Mouse (Mus musculus) intestine, postnatal 0 days (tissue): Measurements from ENCODE around the gene Zbtb8a. TPM values are rescaled to one million over a fixed set of nuclear protein-coding genes. Genes with fewer than 3 reads are reported as not detected.

Experiments used
- ATAC-seq: fragments of 200-750 bp; cut with Nextera tagmentation; 2 replicates; pipeline ENCODE4 v1.8.0; 2017; ENCODE audit warnings: mild to moderate bottlenecking, moderate TSS enrichment, moderate library complexity
- H3K27ac ChIP-seq: fragments of 300-500 bp; sonication (generic); 2 replicates; pipeline ENCODE4 v1.5.1; 2014; ENCODE audit warnings: mild to moderate bottlenecking, low read depth, low read length, moderate library complexity
- H3K27me3 ChIP-seq: fragments of 300-500 bp; sonication (generic); replicated peaks from 2 replicates; pipeline ENCODE4 v1.6.1; 2014; ENCODE audit warnings: low read length, mixed read lengths; ENCODE audit not compliant: control insufficient read depth, insufficient read depth
- H3K36me3 ChIP-seq: fragments of 300-500 bp; sonication (generic); 2 replicates; pipeline ENCODE4 v1.6.1; 2014; ENCODE audit warnings: mild to moderate bottlenecking, moderate library complexity; ENCODE audit not compliant: control insufficient read depth, insufficient read depth
- H3K4me1 ChIP-seq: fragments of 300-500 bp; sonication (generic); replicated peaks from 2 replicates; pipeline ENCODE4 v1.6.1; 2014; ENCODE audit warnings: antibody characterized with exemption, low read length, mixed read lengths; ENCODE audit not compliant: control insufficient read depth, insufficient read depth
- H3K4me2 ChIP-seq: fragments of 300-500 bp; sonication (generic); replicated peaks from 2 replicates; pipeline ENCODE4 v1.6.1; 2014; ENCODE audit warnings: low read depth, mild to moderate bottlenecking, moderate library complexity
- H3K4me3 ChIP-seq: fragments of 300-500 bp; sonication (generic); 2 replicates; pipeline ENCODE4 v1.5.1; 2014; ENCODE audit warnings: low read depth, low read length
- H3K9ac ChIP-seq: fragments of 300-500 bp; sonication (generic); 2 replicates; pipeline ENCODE4 v1.6.1; 2014; ENCODE audit warnings: mild to moderate bottlenecking, low read depth, low read length
- H3K9me3 ChIP-seq: fragments of 300-500 bp; sonication (generic); 2 replicates; pipeline ENCODE4 v1.6.1; 2016; ENCODE audit warnings: mixed run types; ENCODE audit not compliant: control insufficient read depth
- CTCF ChIP-seq: sonication (generic); IDR thresholded peaks from 2 replicates; pipeline ENCODE4 v1.5.1; 2016; ENCODE audit warnings: low read depth, mild to moderate bottlenecking, control low read depth, antibody characterized with exemption, moderate library complexity
- WGBS: fragments of 180-500 bp; shearing (Covaris S2); extraction: QIAGEN DNeasy Blood & Tissue Kit; methylation state at CpG from one replicate; pipeline ENCODE4 v1.1.7; 2014; 5-methylcytosine and 5-hydroxymethylcytosine counted together
- polyA plus RNA-seq: library from polyadenylated mRNA; unstranded; fragments of >200 nt; fragmentation: Nextera tagmentation; extraction: Ambion mirVana; gene quantifications from 2 replicates; pipeline ENCODE4 v1.2.1, GENCODE M21; 2015

The Zbtb8a gene
- polyA plus RNA-seq, 1 experiment from 2014 or later, result 7.1 TPM

DNA sequence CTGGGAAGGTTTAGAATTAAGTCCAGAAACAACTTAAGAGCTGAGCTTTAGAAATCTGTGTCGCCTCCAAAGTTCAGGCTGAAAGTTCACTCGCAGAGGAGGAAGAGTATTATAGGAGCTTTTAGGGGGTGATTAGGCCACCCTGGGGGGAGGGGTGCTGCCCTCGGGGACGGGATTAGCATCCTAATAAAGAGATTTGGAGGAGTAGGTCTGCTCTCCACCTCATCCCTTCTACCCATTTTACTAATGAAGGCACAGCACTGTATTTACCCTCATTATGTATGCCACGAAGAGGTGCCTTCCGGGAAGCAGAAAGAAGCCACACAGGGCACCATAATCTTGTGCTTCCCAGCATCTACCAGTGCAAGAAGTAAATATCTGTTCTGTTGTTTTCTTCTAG is 2.9 kb downstream of the Zbtb8a start:
- H3K36me3 ChIP-seq, result no peaks in the 10 kb centered on the region
- no peak for ATAC-seq
- no peak for TF ChIP-seq CTCF

DNA sequence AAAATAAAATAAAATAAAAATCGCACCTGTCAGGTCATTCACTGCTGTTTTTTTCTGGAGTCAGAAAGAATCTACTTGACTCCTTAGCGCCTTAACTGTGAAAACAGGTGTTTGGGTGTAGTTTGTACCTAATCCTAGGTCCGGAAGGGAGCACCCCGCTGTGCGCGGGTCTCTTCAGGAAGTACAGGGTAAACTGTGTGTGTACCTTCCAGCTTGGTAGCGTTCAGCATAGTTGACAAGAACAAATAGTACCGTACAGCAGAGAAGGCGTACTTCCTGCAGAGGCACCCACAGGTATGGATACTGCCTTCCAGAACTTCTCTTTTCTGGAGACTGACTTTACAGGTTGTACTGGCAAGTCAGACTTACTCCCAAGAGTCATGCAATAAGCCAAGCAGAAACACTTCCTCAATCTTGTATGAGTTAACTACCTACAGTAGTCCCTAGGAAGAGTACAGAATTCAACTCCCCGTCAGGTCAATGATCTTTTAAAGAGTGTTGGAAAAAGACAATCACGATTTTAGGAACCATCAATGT is 3.6 kb downstream of the Zbtb8a start:
- no peaks in the 10 kb centered on the region for H3K27me3 ChIP-seq
- H3K9ac ChIP-seq, result no peak overlapping the region
- ATAC-seq, result peak; percentile 56
- H3K4me2 ChIP-seq, result peak overlapping the region; percentile 38
- H3K4me1 ChIP-seq, result 0 out of 2 replicates have a peak, but pooled peaks cover 5% of the 10 kb centered on the region
- H3K4me3 ChIP-seq, result no peak overlapping the region
- no peaks in the 10 kb centered on the region for H3K9me3 ChIP-seq
- TF ChIP-seq CTCF, result no peak
- peak overlapping the region; percentile 47; the same call in 1 of the 2 replicates for H3K27ac ChIP-seq
- 48% methylated on average over 11 of the region's 11 CpGs for WGBS
- no peaks in the 10 kb centered on the region for H3K36me3 ChIP-seq

More for the DNA sequence above, 2.9 kb downstream of the Zbtb8a start:
- H3K27me3 ChIP-seq, result no peaks in the 10 kb centered on the region
- 65% methylated on average over 6 of the region's 6 CpGs for WGBS
- H3K9me3 ChIP-seq, result no peaks in the 10 kb centered on the region
- H3K4me2 ChIP-seq, result no peak overlapping the region
- no peak overlapping the region for H3K9ac ChIP-seq
- H3K4me1 ChIP-seq, result 0 out of 2 replicates have a peak, but pooled peaks cover 5% of the 10 kb centered on the region
- H3K27ac ChIP-seq, result no peak overlapping the region
- H3K4me3 ChIP-seq, result no peak overlapping the region

DNA sequence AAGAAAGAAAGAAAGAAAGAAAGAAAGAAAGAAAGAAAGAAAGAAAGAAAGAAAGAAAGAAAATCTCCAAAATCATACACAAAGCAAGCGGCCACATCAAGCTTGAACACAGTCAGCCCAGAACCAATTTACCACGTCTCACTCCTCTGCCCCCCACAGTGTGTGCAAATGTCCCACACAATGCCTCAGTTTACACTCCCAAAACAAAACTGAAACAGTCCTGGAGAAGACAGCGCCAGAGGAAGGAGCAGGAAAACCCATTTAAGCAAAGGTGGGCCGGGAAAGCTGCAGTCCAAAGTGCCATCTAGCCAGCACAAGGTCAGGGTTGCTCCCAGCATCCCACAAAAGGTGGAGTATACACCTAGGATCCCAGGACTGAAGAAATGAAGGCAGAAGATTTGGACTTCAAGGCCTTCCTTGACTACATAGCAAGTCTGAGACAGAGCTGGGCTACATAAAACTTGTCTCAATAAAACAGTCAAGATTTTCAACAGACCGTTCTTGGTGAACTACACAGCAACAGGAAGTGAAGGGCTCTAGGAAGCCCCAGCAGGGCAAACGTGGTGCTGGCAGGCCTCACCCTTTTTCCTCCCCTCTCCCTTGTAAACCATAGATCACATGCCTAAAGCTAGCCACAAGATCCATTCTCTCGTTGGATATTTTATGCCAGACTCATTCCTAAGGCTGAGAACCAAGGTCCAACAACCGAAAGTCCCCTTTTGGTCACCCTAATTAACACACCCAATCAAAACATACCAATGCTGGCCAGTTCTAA is 4.5 kb downstream of the Zbtb8a start:
- no peaks in the 10 kb centered on the region for H3K9me3 ChIP-seq
- H3K27ac ChIP-seq, result peak overlapping the region; percentile 60
- 0 out of 2 replicates have a peak, but pooled peaks cover 5% of the 10 kb centered on the region for H3K4me1 ChIP-seq
- H3K27me3 ChIP-seq, result no peaks in the 10 kb centered on the region
- 34% methylated on average over 8 of the region's 8 CpGs for WGBS
- ATAC-seq, result peak; percentile 56
- no peak for TF ChIP-seq CTCF
- H3K36me3 ChIP-seq, result no peaks in the 10 kb centered on the region
- 0 out of 2 replicates have a peak overlapping the region, but pooled peaks have one; percentile 13 for H3K4me2 ChIP-seq
- no peak overlapping the region for H3K4me3 ChIP-seq
- no peak overlapping the region for H3K9ac ChIP-seq

DNA sequence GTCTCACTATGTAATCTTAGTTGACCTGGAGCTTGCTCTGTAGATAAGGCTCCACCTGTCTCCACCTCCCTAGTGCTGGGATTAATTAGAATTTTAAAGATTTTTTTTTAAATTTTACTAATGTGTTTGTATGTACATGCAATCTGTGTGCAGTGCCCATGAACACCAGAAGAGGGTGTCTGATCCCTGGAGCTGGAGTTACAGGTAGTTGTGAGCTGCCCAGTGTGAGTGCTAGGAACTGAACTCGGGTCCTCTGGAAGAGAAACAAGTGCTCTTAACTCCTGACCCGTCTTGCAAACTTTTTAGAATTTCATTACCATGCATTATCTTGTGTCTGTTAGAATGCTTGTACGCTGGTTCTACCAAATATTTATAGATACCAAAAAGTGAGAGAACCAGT is 6.5 kb downstream of the Zbtb8a start:
- Histone ChIP-seq H3K9ac (no peak overlapping the region), H3K4me2 (no peak overlapping the region), H3K4me1 (0 out of 2 replicates have a peak, but pooled peaks cover 5% of the 10 kb centered on the region), H3K27ac (no peak overlapping the region), H3K9me3 (no peaks in the 10 kb centered on the region), H3K27me3 (no peaks in the 10 kb centered on the region), H3K4me3 (no peak overlapping the region), H3K36me3 (0 out of 2 replicates have a peak, but pooled peaks cover 5% of the 10 kb centered on the region)
- 95% methylated on average over 3 of the region's 3 CpGs for WGBS
- no peak for ATAC-seq
- peak; percentile 37; the same call in 1 of the 2 replicates for TF ChIP-seq CTCF

DNA sequence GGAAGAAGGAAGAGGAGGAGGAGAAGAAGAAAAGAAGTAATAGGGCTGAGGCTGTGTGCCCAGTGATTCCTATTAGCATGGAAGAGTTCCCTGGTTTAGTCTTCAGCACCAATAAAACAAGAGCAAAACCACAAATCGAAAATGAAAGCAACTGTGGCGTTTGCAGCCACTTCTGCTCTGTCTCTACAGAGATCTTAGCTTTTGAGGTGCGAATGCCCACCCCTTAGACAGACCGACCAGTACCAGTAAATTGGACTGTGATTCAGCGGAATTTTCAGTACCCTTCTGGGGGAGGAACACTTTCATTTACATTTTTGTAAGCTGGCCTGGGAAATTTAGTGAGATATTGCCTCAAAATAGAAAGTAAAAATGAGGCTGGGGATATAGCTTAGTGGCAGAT is 12.7 kb downstream of the Zbtb8a start:
- no peak for ATAC-seq
- peaks cover 14% of the 10 kb centered on the region; the same call in 1 of the 2 replicates for H3K36me3 ChIP-seq
- no peak for TF ChIP-seq CTCF
- H3K4me3 ChIP-seq, result no peak overlapping the region
- H3K4me2 ChIP-seq, result no peak overlapping the region
- 79% methylated on average over 5 of the region's 5 CpGs for WGBS
- no peak overlapping the region for H3K27ac ChIP-seq
- H3K27me3 ChIP-seq, result no peaks in the 10 kb centered on the region
- no peaks in the 10 kb centered on the region for H3K4me1 ChIP-seq
- no peaks in the 10 kb centered on the region for H3K9me3 ChIP-seq
- no peak overlapping the region for H3K9ac ChIP-seq

DNA sequence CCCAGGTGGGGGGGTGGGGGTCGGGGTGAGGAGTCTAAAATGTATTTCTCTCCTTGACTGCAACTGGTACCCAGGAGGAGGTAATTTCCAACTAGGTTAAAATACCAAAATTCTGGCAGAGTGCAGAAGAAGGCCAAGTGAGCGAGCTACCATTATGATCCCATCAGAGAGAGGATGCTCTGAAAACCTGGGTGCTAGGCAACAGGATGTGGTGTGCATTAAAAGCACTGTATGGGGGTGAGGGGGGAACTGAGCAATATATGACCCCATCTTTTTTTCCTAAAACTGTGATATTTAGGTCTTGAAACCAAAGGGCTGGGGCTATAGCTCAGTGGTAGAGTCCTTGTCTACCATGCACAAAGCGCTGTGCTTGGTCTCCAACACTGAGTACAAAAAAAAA is 13.5 kb downstream of the Zbtb8a start:
- 87% methylated on average over 3 of the region's 3 CpGs for WGBS
- no peak overlapping the region for H3K4me3 ChIP-seq
- no peak overlapping the region for H3K27ac ChIP-seq
- no peaks in the 10 kb centered on the region for H3K9me3 ChIP-seq
- peaks cover 21% of the 10 kb centered on the region; the same call in 1 of the 2 replicates for H3K36me3 ChIP-seq
- TF ChIP-seq CTCF, result no peak
- no peaks in the 10 kb centered on the region for H3K27me3 ChIP-seq
- H3K4me1 ChIP-seq, result no peaks in the 10 kb centered on the region
- ATAC-seq, result no peak
- H3K4me2 ChIP-seq, result no peak overlapping the region
- no peak overlapping the region for H3K9ac ChIP-seq
